26 mouse cellular contexts compared by ENCODE assay signal in the genomic region with DNA sequence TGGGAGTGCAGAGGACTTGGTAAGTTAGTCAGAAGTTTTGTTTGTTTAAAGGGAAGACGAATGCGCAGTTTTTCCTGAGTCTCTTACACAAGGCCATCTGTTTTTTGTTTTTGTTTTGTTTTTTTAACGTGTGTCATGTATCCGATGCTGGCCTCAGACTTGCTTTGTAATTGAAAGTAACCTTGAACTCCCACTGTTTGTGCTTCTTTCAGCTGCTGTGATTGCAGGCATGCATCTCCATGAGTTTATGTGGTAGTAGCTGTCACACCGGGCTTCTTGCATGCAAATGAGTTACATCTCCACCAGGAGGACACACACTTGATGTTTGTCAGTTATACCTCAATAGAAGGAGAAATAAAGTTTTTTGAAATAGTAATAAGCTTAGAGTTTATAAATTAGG.
"Had no signal": no experiment of that assay in that cellular context is flagged by ENCODE, and none has a peak within 500 bp of the region (broad histone marks: within the 10 kb centered on the region; RNA-seq: fewer than 3 reads in every experiment).

No protein-coding gene starts in this region.

- H3K27ac ChIP-seq: heart, adult 2 months; heart, embryonic 15.5 days; hindbrain, embryonic 10.5 days; hindbrain, embryonic 12.5 days; hindbrain, embryonic 14.5 days; hindbrain, postnatal 0 days; kidney, embryonic 15.5 days; kidney, postnatal 0 days; limb, embryonic 13.5 days; limb, embryonic 15.5 days; liver, embryonic 12.5 days; liver, embryonic 14.5 days had no signal

- H3K4me1 ChIP-seq: hindbrain, embryonic 10.5 days; hindbrain, embryonic 12.5 days; kidney, embryonic 15.5 days; limb, embryonic 13.5 days; limb, embryonic 15.5 days; liver, embryonic 12.5 days had no signal

- ATAC-seq: hindbrain, postnatal 0 days; intestine, embryonic 16.5 days; liver, embryonic 12.5 days had no signal

- H3K9me3 ChIP-seq: heart, embryonic 15.5 days; hindbrain, embryonic 10.5 days; hindbrain, embryonic 12.5 days; kidney, embryonic 15.5 days; limb, embryonic 13.5 days; limb, embryonic 15.5 days had no signal

- DNase-seq: gastrocnemius, postnatal 10 days; gastrocnemius, postnatal 25 days; heart, adult 2 months; heart, postnatal 14 days; heart, postnatal 36 days; kidney, adult 11 months; kidney, adult 2 months; kidney, adult 9 months; kidney, postnatal 14 days; kidney, postnatal 36 days; layer of hippocampus, postnatal 36 days; left cerebral cortex, postnatal 4 days had no signal

- H3K27me3 ChIP-seq: heart, embryonic 13.5 days; heart, embryonic 15.5 days; hindbrain, embryonic 12.5 days; kidney, embryonic 15.5 days; limb, embryonic 13.5 days; limb, embryonic 15.5 days; liver, embryonic 12.5 days had no signal

- H3K9ac ChIP-seq: heart, embryonic 13.5 days; heart, embryonic 15.5 days; hindbrain, embryonic 12.5 days; hindbrain, embryonic 14.5 days; kidney, embryonic 15.5 days; limb, embryonic 13.5 days; limb, embryonic 15.5 days; liver, embryonic 12.5 days; liver, embryonic 14.5 days had no signal

- H3K4me3 ChIP-seq: heart, adult 2 months; heart, embryonic 13.5 days; heart, embryonic 15.5 days; hindbrain, embryonic 10.5 days; hindbrain, embryonic 12.5 days; kidney, embryonic 15.5 days; limb, embryonic 13.5 days; limb, embryonic 15.5 days; liver, embryonic 12.5 days had no signal

- H3K4me2 ChIP-seq: heart, embryonic 11.5 days; heart, embryonic 13.5 days; heart, embryonic 15.5 days; hindbrain, embryonic 12.5 days; hindbrain, embryonic 14.5 days; kidney, embryonic 15.5 days; limb, embryonic 13.5 days; limb, embryonic 15.5 days; liver, embryonic 12.5 days had no signal
